Comparison of ENCODE assay signal across 21 mouse cellular contexts in genomic region chr13:99472028-99472427, GRCm38 (mm10).
"Had no signal": no experiment of that assay in that cellular context is flagged by ENCODE, and none has a peak within 500 bp of the region (broad histone marks: within the 10 kb centered on the region; RNA-seq: fewer than 3 reads in every experiment).

No protein-coding gene starts in this region.

- ATAC-seq: liver, embryonic 12.5 days had no signal

- H3K9ac ChIP-seq: kidney, embryonic 15.5 days; liver, embryonic 12.5 days; liver, embryonic 15.5 days; lung, embryonic 15.5 days; neural tube, embryonic 13.5 days had no signal

- H3K4me3 ChIP-seq: kidney, embryonic 15.5 days; liver, embryonic 12.5 days; liver, embryonic 15.5 days; lung, embryonic 15.5 days; megakaryocyte, embryonic 14.5 days; neural tube, embryonic 13.5 days had no signal

- DNase-seq: kidney, adult 11 months; kidney, adult 8-10 months; kidney, postnatal 10 days; kidney, postnatal 36 days; liver; lung, adult 18-20 months; lung, postnatal 10 days; lung, postnatal 36 days; midbrain, embryonic 14.5 days; retina, postnatal 1 day; right cerebral cortex, postnatal 25 days; spleen, adult 18-20 months; thymus, adult 18-20 months; thymus, postnatal 36 days had no signal

- H3K9me3 ChIP-seq: kidney, embryonic 15.5 days; liver, embryonic 12.5 days; liver, embryonic 15.5 days; lung, embryonic 15.5 days; neural tube, embryonic 13.5 days had no signal

- H3K4me2 ChIP-seq: kidney, embryonic 15.5 days; liver, embryonic 12.5 days; liver, embryonic 15.5 days; lung, embryonic 15.5 days; midbrain, embryonic 11.5 days; neural tube, embryonic 13.5 days had no signal

- H3K27ac ChIP-seq: kidney, embryonic 15.5 days; liver, embryonic 12.5 days; liver, embryonic 15.5 days; lung, embryonic 15.5 days; neural tube, embryonic 13.5 days had no signal

- H3K4me1 ChIP-seq: liver, embryonic 12.5 days; liver, embryonic 15.5 days had no signal

- H3K36me3 ChIP-seq: kidney, embryonic 15.5 days; liver, embryonic 12.5 days; liver, embryonic 15.5 days; lung, embryonic 15.5 days had no signal

- H3K27me3 ChIP-seq: kidney, embryonic 15.5 days; liver, embryonic 12.5 days; liver, embryonic 15.5 days; lung, embryonic 15.5 days; neural tube, embryonic 13.5 days had no signal
